Mouse (Mus musculus) stomach, embryonic 16.5 days (tissue): ENCODE data around the gene Slc25a12. TPM values are rescaled to one million over a fixed set of nuclear protein-coding genes. Genes with fewer than 3 reads are reported as not detected.

Experiments
- ATAC-seq: fragments of 200-750 bp; cut with Nextera tagmentation; 2 replicates; pipeline ENCODE4 v1.8.0; 2017; ENCODE audit warnings: moderate number of reproducible peaks, moderate TSS enrichment; ENCODE audit not compliant: insufficient read depth, low FRiP score
- H3K27ac ChIP-seq: fragments of 300-500 bp; sonication (generic); 2 replicates; pipeline ENCODE4 v1.5.1; 2014; ENCODE audit warnings: low read length
- H3K27me3 ChIP-seq: fragments of 300-500 bp; sonication (generic); 2 replicates; pipeline ENCODE4 v1.6.1; 2014; ENCODE audit warnings: low read length, control low read depth, mixed read lengths; ENCODE audit not compliant: control insufficient read depth, insufficient read depth
- H3K36me3 ChIP-seq: fragments of 300-500 bp; sonication (generic); 2 replicates; pipeline ENCODE4 v1.6.1; 2014; ENCODE audit warnings: low read length; ENCODE audit not compliant: control insufficient read depth, insufficient read depth
- H3K4me1 ChIP-seq: fragments of 300-500 bp; sonication (generic); 2 replicates; pipeline ENCODE4 v1.6.1; 2014; ENCODE audit warnings: low read length, control low read depth, mixed read lengths; ENCODE audit not compliant: control insufficient read depth, insufficient read depth
- H3K4me2 ChIP-seq: fragments of 300-500 bp; sonication (generic); 2 replicates; pipeline ENCODE4 v1.6.1; 2014; ENCODE audit warnings: low read depth, low read length, mixed read lengths
- H3K4me3 ChIP-seq: fragments of 300-500 bp; sonication (generic); replicated peaks from 2 replicates; pipeline ENCODE4 v1.5.1; 2014; ENCODE audit warnings: mild to moderate bottlenecking, low read length
- H3K9ac ChIP-seq: fragments of 300-500 bp; sonication (generic); 2 replicates; pipeline ENCODE4 v1.6.1; 2014; ENCODE audit warnings: low read length
- H3K9me3 ChIP-seq: fragments of 300-500 bp; sonication (generic); replicated peaks from 2 replicates; pipeline ENCODE4 v1.6.1; 2016; ENCODE audit warnings: low read length, control low read depth; ENCODE audit not compliant: control insufficient read depth
- WGBS: fragments of 180-500 bp; shearing (Covaris S2); extraction: QIAGEN DNeasy Blood & Tissue Kit; methylation state at CpG from one replicate; pipeline ENCODE4 v1.1.7; 2014; 5-methylcytosine and 5-hydroxymethylcytosine counted together
- polyA plus RNA-seq: library from polyadenylated mRNA; unstranded; fragments of >200 nt; fragmentation: Nextera tagmentation; extraction: Ambion mirVana; gene quantifications from 2 replicates; pipeline ENCODE4 v1.2.1, GENCODE M21; 2015

Gene Slc25a12
- polyA plus RNA-seq, 1 experiment from 2014 or later = 43.6 TPM

DNA sequence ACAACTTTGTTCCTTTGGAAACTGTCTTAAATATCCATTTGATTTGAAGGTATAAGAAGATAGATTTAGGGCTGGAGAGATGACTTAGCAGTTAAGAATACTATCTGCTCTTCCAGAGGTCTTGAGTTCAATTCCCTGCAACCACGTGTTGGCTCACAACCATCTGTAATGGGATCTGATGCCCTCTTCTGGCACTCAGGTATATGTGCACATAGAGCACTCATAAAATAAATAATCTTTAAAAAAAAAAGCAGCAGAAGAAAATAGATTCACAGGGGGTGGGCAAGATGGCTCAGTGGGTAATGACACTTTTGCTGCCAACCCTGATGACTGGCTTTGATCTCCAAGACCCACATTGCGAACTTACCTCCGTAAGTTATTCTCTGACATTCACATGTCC lies 125.4 kb downstream of the Slc25a12 start:
- no peaks in the 10 kb centered on the region for H3K27me3 ChIP-seq
- 96% methylated on average over 3 of the region's 3 CpGs for WGBS
- no peak for ATAC-seq

GRCm38 (mm10) chr2:71241505-71241904 lies 126.0 kb downstream of the Slc25a12 start:
- H3K27ac ChIP-seq = no peak overlapping the region
- no peak overlapping the region for H3K4me3 ChIP-seq
- no peak overlapping the region for H3K9ac ChIP-seq
- no peaks in the 10 kb centered on the region for H3K9me3 ChIP-seq
- 95% methylated on average over 2 of the region's 2 CpGs for WGBS
- H3K4me2 ChIP-seq = no peak overlapping the region
- H3K27me3 ChIP-seq = no peaks in the 10 kb centered on the region
- H3K4me1 ChIP-seq = no peaks in the 10 kb centered on the region
- ATAC-seq = no peak
- peaks cover 6% of the 10 kb centered on the region; the same call in 1 of the 2 replicates for H3K36me3 ChIP-seq

More for the DNA sequence above, 125.4 kb downstream of the Slc25a12 start:
- Histone ChIP-seq H3K4me2 (no peak overlapping the region), H3K36me3 (peaks cover 6% of the 10 kb centered on the region; the same call in 1 of the 2 replicates), H3K4me3 (no peak overlapping the region), H3K9ac (no peak overlapping the region), H3K27ac (no peak overlapping the region), H3K9me3 (no peaks in the 10 kb centered on the region), H3K4me1 (no peaks in the 10 kb centered on the region)

DNA sequence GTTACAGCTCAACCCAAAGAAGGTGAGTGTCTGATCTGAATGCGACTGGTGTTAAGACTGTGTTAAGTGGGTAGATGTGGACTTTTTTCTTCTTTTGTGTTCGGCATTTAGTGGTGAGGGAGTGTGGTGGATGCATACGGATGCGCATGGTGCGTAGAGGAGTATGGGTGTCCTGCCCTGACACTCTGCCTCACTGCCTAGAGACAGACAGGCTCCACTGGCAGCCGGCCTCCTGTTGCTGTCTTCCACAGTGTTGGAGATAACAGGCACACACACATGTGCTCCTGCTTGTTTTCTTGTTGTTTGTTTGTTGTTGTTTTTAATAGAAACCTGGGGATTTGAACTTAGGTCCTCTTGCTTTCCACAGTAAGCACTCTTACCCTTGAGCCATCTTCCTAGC lies 131.5 kb downstream of the Slc25a12 start:
- H3K36me3 ChIP-seq = peaks cover 4% of the 10 kb centered on the region; the same call in 1 of the 2 replicates
- H3K27me3 ChIP-seq = no peaks in the 10 kb centered on the region
- H3K9ac ChIP-seq = no peak overlapping the region
- WGBS = 95% methylated on average over 6 of the region's 6 CpGs
- H3K4me2 ChIP-seq = no peak overlapping the region
- H3K27ac ChIP-seq = no peak overlapping the region
- no peaks in the 10 kb centered on the region for H3K9me3 ChIP-seq
- no peak for ATAC-seq
- H3K4me1 ChIP-seq = no peaks in the 10 kb centered on the region
- no peak overlapping the region for H3K4me3 ChIP-seq

GRCm38 (mm10) chr2:71235420-71235819 lies 132.1 kb downstream of the Slc25a12 start:
- H3K4me2 ChIP-seq = no peak overlapping the region
- H3K27ac ChIP-seq = no peak overlapping the region
- H3K27me3 ChIP-seq = no peaks in the 10 kb centered on the region
- 78% methylated on average over 4 of the region's 4 CpGs for WGBS
- H3K9me3 ChIP-seq = no peaks in the 10 kb centered on the region
- H3K9ac ChIP-seq = no peak overlapping the region
- H3K4me1 ChIP-seq = no peaks in the 10 kb centered on the region
- H3K36me3 ChIP-seq = peaks cover 4% of the 10 kb centered on the region; the same call in 1 of the 2 replicates
- H3K4me3 ChIP-seq = no peak overlapping the region
- no peak for ATAC-seq

DNA sequence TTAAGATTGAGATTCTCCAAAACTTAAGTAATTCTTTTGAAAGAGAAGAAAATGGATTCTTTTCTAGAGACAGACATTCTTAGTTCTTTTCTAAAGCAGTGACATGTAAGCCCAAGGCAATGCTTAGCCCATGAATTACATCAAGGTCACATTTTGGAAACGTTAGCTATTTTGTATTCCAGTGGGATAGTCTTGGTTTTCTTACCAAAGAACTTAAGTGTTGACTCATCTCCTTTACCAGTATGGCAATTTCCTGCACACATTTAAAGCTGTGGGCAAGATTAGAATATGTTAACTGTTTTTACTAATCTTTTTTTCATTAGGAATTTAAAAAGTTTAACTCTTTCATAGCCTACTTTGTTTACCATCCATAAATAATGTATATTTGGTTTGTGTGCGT lies 134.6 kb downstream of the Slc25a12 start:
- no peak for ATAC-seq
- Histone ChIP-seq H3K27me3 (no peaks in the 10 kb centered on the region), H3K9me3 (no peaks in the 10 kb centered on the region), H3K4me1 (no peaks in the 10 kb centered on the region), H3K4me2 (no peak overlapping the region), H3K36me3 (peaks cover 4% of the 10 kb centered on the region; the same call in 1 of the 2 replicates), H3K27ac (no peak overlapping the region), H3K9ac (no peak overlapping the region), H3K4me3 (no peak overlapping the region)
- WGBS = 75% methylated on average over 2 of the region's 2 CpGs

GRCm38 (mm10) chr2:71231951-71232350 lies 135.6 kb downstream of the Slc25a12 start:
- Histone ChIP-seq H3K9me3 (no peaks in the 10 kb centered on the region), H3K27ac (no peak overlapping the region), H3K36me3 (no peaks in the 10 kb centered on the region), H3K4me2 (no peak overlapping the region), H3K27me3 (no peaks in the 10 kb centered on the region), H3K9ac (no peak overlapping the region), H3K4me1 (no peaks in the 10 kb centered on the region), H3K4me3 (no peak overlapping the region)
- no peak for ATAC-seq
- 77% methylated on average over 5 of the region's 5 CpGs for WGBS

GRCm38 (mm10) chr2:71229603-71230002 lies 137.9 kb downstream of the Slc25a12 start:
- Histone ChIP-seq H3K4me2 (no peak overlapping the region), H3K27me3 (no peaks in the 10 kb centered on the region), H3K36me3 (no peaks in the 10 kb centered on the region), H3K9me3 (no peaks in the 10 kb centered on the region), H3K9ac (no peak overlapping the region), H3K4me3 (no peak overlapping the region), H3K4me1 (no peaks in the 10 kb centered on the region), H3K27ac (no peak overlapping the region)
- 91% methylated on average over 1 of the region's 1 CpGs for WGBS
- no peak for ATAC-seq

- no peaks in the 10 kb centered on the region for H3K4me1 ChIP-seq
- WGBS = 48% methylated on average over 1 of the region's 1 CpGs
- no peak overlapping the region for H3K27ac ChIP-seq
- H3K9me3 ChIP-seq = no peaks in the 10 kb centered on the region
- H3K27me3 ChIP-seq = no peaks in the 10 kb centered on the region
- peaks cover 6% of the 10 kb centered on the region for H3K36me3 ChIP-seq
- H3K9ac ChIP-seq = no peak overlapping the region
- no peak overlapping the region for H3K4me2 ChIP-seq
- H3K4me3 ChIP-seq = no peak overlapping the region
- no peak for ATAC-seq
Measured at GRCm38 (mm10) chr2:71227398-71227797, 140.2 kb downstream of the Slc25a12 start.
